In the genomic region with DNA sequence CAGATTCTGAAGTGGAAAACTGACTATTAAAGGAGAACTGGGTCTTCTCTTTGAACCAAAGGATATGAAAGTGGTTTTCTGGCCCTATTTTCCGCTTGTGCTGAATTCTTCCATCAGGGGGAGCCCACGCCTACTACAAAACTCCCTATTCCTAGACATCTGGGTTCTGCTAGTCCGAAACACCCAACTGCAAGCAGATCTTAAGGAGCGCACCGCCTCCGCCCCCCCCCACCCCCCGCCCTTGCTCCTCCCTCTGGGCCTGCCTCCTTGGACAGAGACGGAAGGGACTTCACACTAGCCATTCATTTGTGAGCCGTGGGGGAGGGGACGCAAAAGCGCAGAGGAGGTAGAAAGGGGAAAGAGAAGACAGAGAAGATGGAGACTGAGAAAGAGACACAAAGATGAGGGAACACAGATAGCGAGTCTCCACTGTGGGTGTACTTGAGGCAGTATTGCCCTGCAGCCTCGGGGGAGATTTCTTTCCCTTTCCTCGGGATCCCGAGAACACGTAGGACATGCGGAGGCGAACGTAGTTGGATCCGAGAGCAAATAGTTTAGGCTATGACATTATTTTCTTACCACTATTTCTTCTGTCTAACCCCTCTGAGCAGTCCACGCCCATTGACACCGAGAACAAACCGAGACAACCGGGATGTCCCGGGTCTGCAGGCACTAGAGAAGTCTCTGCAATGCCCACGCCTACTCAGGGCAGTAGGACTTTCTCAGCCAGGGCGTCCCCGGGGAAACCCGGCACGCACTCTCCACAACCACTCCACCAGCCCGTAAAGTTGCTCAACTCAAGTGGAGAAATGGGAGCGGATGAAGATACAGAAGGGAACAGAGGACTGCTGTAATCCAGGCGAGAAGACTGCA, we compare ENCODE assay signal across 8 mouse cellular contexts. TPM values are rescaled to one million over a fixed set of nuclear protein-coding genes. Genes with fewer than 3 reads are reported as not detected.
DNase-seq lines count a peak whose midpoint lies in the region; ATAC-seq and TF ChIP-seq lines count a peak whose summit lies in the region.

No protein-coding gene starts in this region.

- peak overlapping the region; percentile 91 for H3K27ac ChIP-seq in hindbrain, embryonic 12.5 days
- H3K27ac ChIP-seq in lung, embryonic 16.5 days (ENCODE audit: low read length), result peak overlapping the region; percentile 94
- H3K27ac ChIP-seq in olfactory bulb, adult 2 months (ENCODE audit: insufficient read depth, low read depth, low read length), result no peak overlapping the region

- H3K9ac ChIP-seq in hindbrain, embryonic 12.5 days, result peak overlapping the region; percentile 78
- peak overlapping the region; percentile 80 for H3K9ac ChIP-seq in lung, embryonic 16.5 days (ENCODE audit: low read length)

- WGBS in hindbrain, embryonic 12.5 days, result 1% methylated on average over 33 of the region's 33 CpGs
- WGBS in lung, embryonic 16.5 days, result under 1% methylated on average over 32 of the region's 33 CpGs
- WGBS in olfactory bulb, adult 2 months, result under 1% methylated on average over 33 of the region's 33 CpGs

- H3K36me3 ChIP-seq in hindbrain, embryonic 12.5 days, result no peaks in the 10 kb centered on the region
- H3K36me3 ChIP-seq in lung, embryonic 16.5 days (ENCODE audit: control insufficient read depth, insufficient read depth, low read length), result no peaks in the 10 kb centered on the region

- peak; percentile 89 for ATAC-seq in hindbrain, embryonic 12.5 days (ENCODE audit: low FRiP score)
- peak; percentile 87 for ATAC-seq in lung, embryonic 16.5 days (ENCODE audit: low read depth)

- peaks cover 22% of the 10 kb centered on the region for H3K4me1 ChIP-seq in hindbrain, embryonic 12.5 days
- peaks cover 7% of the 10 kb centered on the region for H3K4me1 ChIP-seq in lung, embryonic 16.5 days (replicated peaks; ENCODE audit: control insufficient read depth, insufficient read depth, low read length)
- peaks cover 19% of the 10 kb centered on the region for H3K4me1 ChIP-seq in olfactory bulb, adult 2 months (ENCODE audit: control insufficient read depth, insufficient read depth, low read length)

- H3K27me3 ChIP-seq in hindbrain, embryonic 12.5 days, result no peaks in the 10 kb centered on the region
- no peaks in the 10 kb centered on the region for H3K27me3 ChIP-seq in lung, embryonic 16.5 days (ENCODE audit: control insufficient read depth, insufficient read depth, low read depth, low read length)

- TF ChIP-seq POLR2A in olfactory bulb, adult 2 months (IDR thresholded peaks at IDR 0.05; ENCODE audit: insufficient read depth, low read depth, low read length), result no peak

- H3K4me3 ChIP-seq in hindbrain, embryonic 12.5 days, result peak overlapping the region; percentile 61
- H3K4me3 ChIP-seq in lung, embryonic 16.5 days (ENCODE audit: low read length), result peak overlapping the region; percentile 70
- H3K4me3 ChIP-seq in olfactory bulb, adult 2 months (ENCODE audit: insufficient read depth, low read depth, low read length), result peak overlapping the region; percentile 68

- TF ChIP-seq CTCF in olfactory bulb, adult 2 months (IDR thresholded peaks at IDR 0.05; ENCODE audit: insufficient read depth, low read depth, low read length), result no peak

- H3K9me3 ChIP-seq in hindbrain, embryonic 12.5 days (replicated peaks), result no peaks in the 10 kb centered on the region
- no peaks in the 10 kb centered on the region for H3K9me3 ChIP-seq in lung, embryonic 16.5 days (ENCODE audit: control insufficient read depth, low read length)

- DNase-seq in Muller cell, postnatal 12 days (ENCODE audit: inconsistent ontology term), result peak; percentile 90
- DNase-seq in cerebellum, adult 9-11 months, result peak; percentile 27
- peak; percentile 73 to 78 for DNase-seq in frontal cortex, postnatal 14 days (ENCODE audit: low spot score in 2 of 2)
- peak; percentile 75 to 82 for DNase-seq in layer of hippocampus, postnatal 10 days (ENCODE audit: low spot score in 2 of 2)
- DNase-seq in thymus, postnatal 25 days, result peak; percentile 46

- peak overlapping the region; percentile 96 for H3K4me2 ChIP-seq in hindbrain, embryonic 12.5 days (replicated peaks)
- peak overlapping the region; percentile 87 for H3K4me2 ChIP-seq in lung, embryonic 16.5 days (ENCODE audit: low read depth, low read length)

RNA-seq across cellular contexts. Expression of a gene that starts 1.8 kb away (rescaled TPM):
- 86.7 and 95.9 TPM in 2 replicates for polyA plus RNA-seq in hindbrain, embryonic 12.5 days (2016; fragmentation: Nextera tagmentation; extraction: Ambion mirVana)
- total RNA-seq in layer of hippocampus, postnatal 10 days (2021), result 10 to 100 TPM; 37.3 to 38.7 TPM
- 42.9 and 46.4 TPM in 2 replicates for polyA plus RNA-seq in lung, embryonic 16.5 days (2015; fragmentation: Nextera tagmentation; extraction: Ambion mirVana)
- polyA plus RNA-seq in olfactory bulb, adult 2 months (2012; ENCODE audit: insufficient read depth, insufficient read length, low replicate concordance, missing spikeins), result not detected in 2 replicates

Comparison
In these comparisons a context has a peak if more than half of its experiments do, and no peak if none do; other contexts are left out.
1. DNase-seq: peak in every context shown above with its lines; median percentile 90 in Muller cell, postnatal 12 days; 78 in layer of hippocampus, postnatal 10 days; 76 in frontal cortex, postnatal 14 days; 46 in thymus, postnatal 25 days; 27 in cerebellum, adult 9-11 months.
2. RNA of a gene that starts 1.8 kb away (polyA plus RNA-seq): 86.7 to 95.9 TPM in hindbrain, embryonic 12.5 days and 42.9 to 46.4 TPM in lung, embryonic 16.5 days; not detected in olfactory bulb, adult 2 months; every median in the first group is over 10 times any median in the second.
3. Peak in every context shown above with its lines, with median percentiles within 50 percentile points of each other: H3K4me3 ChIP-seq.